Mouse (Mus musculus) liver, embryonic 14.5 days (tissue): Measurements from ENCODE around the gene Apba3.

Experiments
- CTCF ChIP-seq: IDR thresholded peaks from 2 replicates; pipeline ENCODE4 v1.5.1; 2016; ENCODE audit warnings: antibody characterized with exemption, low read depth, control low read depth
- EP300 ChIP-seq: IDR thresholded peaks from 2 replicates; pipeline ENCODE4 v1.6.1; 2016; ENCODE audit warnings: antibody characterized with exemption, low read depth

- TF ChIP-seq EP300: no peak
- no peak for TF ChIP-seq CTCF
Observed at GRCm38 (mm10) chr10:81302781-81303218, 36.0 kb downstream of the Apba3 start.
